ENCODE assay signal across 16 mouse cellular contexts in genomic region chr11:80147748-80148147, GRCm38 (mm10). TPM values are rescaled to one million over a fixed set of nuclear protein-coding genes. Genes with fewer than 3 reads are reported as not detected.
A peak's percentile ranks its signal among the peaks of the same experiment; 100 is the strongest.
DNase-seq lines count a peak whose midpoint lies in the region; ATAC-seq and TF ChIP-seq lines count a peak whose summit lies in the region.
"Had no signal": no experiment of that assay in that cellular context is flagged by ENCODE, and none has a peak within 500 bp of the region (broad histone marks: within the 10 kb centered on the region; RNA-seq: fewer than 3 reads in every experiment).

No protein-coding gene starts in this region.

- no peak overlapping the region for H3K4me3 ChIP-seq in kidney, postnatal 0 days (replicated peaks; ENCODE audit: low read depth, low read length)
- H3K4me3 ChIP-seq: embryonic facial prominence, embryonic 13.5 days; heart, embryonic 15.5 days; hindbrain, embryonic 15.5 days; midbrain, embryonic 15.5 days; neural tube, embryonic 13.5 days had no signal

- DNase-seq in CD4-positive, CD25-positive, alpha-beta regulatory T cell, adult 2 months (ENCODE audit: low read depth, low spot score): peak; percentile 18
- peak; percentile 23 for DNase-seq in kidney, postnatal 0 days (ENCODE audit: low spot score)
- no peak for DNase-seq in kidney, postnatal 36 days
- peak; percentile 41 for DNase-seq in thymus, postnatal 0 days (ENCODE audit: low spot score)
- no peak for DNase-seq in thymus, postnatal 10 days (ENCODE audit: low spot score in 2 of 2)
- no peak for DNase-seq in left cerebral cortex, postnatal 10 days (ENCODE audit: extremely low spot score in 1 of 2, low spot score in 2 of 2)
- no peak for DNase-seq in left cerebral cortex, adult 18-20 months (ENCODE audit: low spot score in 2 of 2)
- DNase-seq: adrenal gland, adult 2 months; cerebellum, postnatal 25 days; right cerebral cortex, adult 18-20 months had no signal

- intact Hi-C loops in left cerebral cortex, postnatal 10 days (cut with DNase I): no loop called here

- H3K27ac ChIP-seq in kidney, postnatal 0 days: no peak overlapping the region
- H3K27ac ChIP-seq: embryonic facial prominence, embryonic 13.5 days; heart, embryonic 15.5 days; hindbrain, embryonic 15.5 days; midbrain, embryonic 15.5 days; neural tube, embryonic 13.5 days had no signal

- no peaks in the 10 kb centered on the region for H3K36me3 ChIP-seq in kidney, postnatal 0 days (ENCODE audit: insufficient read depth, low read length)
- H3K36me3 ChIP-seq: embryonic facial prominence, embryonic 13.5 days; heart, embryonic 15.5 days; hindbrain, embryonic 15.5 days; midbrain, embryonic 15.5 days; neural tube, embryonic 13.5 days had no signal

- H3K27me3 ChIP-seq in kidney, postnatal 0 days (ENCODE audit: insufficient read depth, low read length): no peaks in the 10 kb centered on the region
- H3K27me3 ChIP-seq: hindbrain, embryonic 15.5 days had no signal

- no peak overlapping the region for H3K4me2 ChIP-seq in kidney, postnatal 0 days (ENCODE audit: low read length)
- H3K4me2 ChIP-seq: embryonic facial prominence, embryonic 13.5 days; heart, embryonic 15.5 days; hindbrain, embryonic 15.5 days; midbrain, embryonic 15.5 days; neural tube, embryonic 13.5 days had no signal

- no peak for ATAC-seq in CD4-positive, CD25-positive, alpha-beta regulatory T cell, adult 4 months
- no peak for ATAC-seq in kidney, postnatal 0 days (replicated peaks; ENCODE audit: low FRiP score, low read depth)
- ATAC-seq: midbrain, embryonic 15.5 days had no signal

- 68% methylated on average over 6 of the region's 6 CpGs for WGBS in kidney, postnatal 0 days

- no peak for TF ChIP-seq CTCF in kidney, postnatal 0 days (IDR thresholded peaks at IDR 0.05; ENCODE audit: low read depth)

- H3K4me1 ChIP-seq in kidney, postnatal 0 days (replicated peaks; ENCODE audit: insufficient read depth, low read length): peaks cover 5% of the 10 kb centered on the region; the same call in 1 of the 2 replicates

- no peak overlapping the region for H3K9ac ChIP-seq in kidney, postnatal 0 days (ENCODE audit: low read depth, low read length)
- H3K9ac ChIP-seq: embryonic facial prominence, embryonic 13.5 days; heart, embryonic 15.5 days; hindbrain, embryonic 15.5 days; midbrain, embryonic 15.5 days; neural tube, embryonic 13.5 days had no signal

- H3K9me3 ChIP-seq in kidney, postnatal 0 days (replicated peaks; ENCODE audit: low read length): no peaks in the 10 kb centered on the region
- H3K9me3 ChIP-seq: embryonic facial prominence, embryonic 13.5 days; heart, embryonic 15.5 days; hindbrain, embryonic 15.5 days; midbrain, embryonic 15.5 days; neural tube, embryonic 13.5 days had no signal

RNA-seq across cellular contexts. Expression of gene Tefm, which starts 5.8 kb away (rescaled TPM):
- polyA plus RNA-seq in CD4-positive, CD25-positive, alpha-beta regulatory T cell, adult 4 months (2017; shearing (Covaris generic)): 10 to 100 TPM; 26.0 to 35.7 TPM
- polyA plus RNA-seq in kidney, postnatal 0 days (2015; fragmentation: Nextera tagmentation; extraction: Ambion mirVana): 35.9 and 36.5 TPM in 2 replicates
- polyA plus RNA-seq in thymus, postnatal 0 days (2015; fragmentation: Nextera tagmentation; extraction: Ambion mirVana): 39.2 and 41.0 TPM in 2 replicates
- 10 to 100 TPM in 1 of 2 experiments, 1 to 10 TPM in 1; 9.6 to 11.5 TPM for total RNA-seq in left cerebral cortex, postnatal 10 days (2021)
- 1 to 10 TPM; 6.9 to 7.2 TPM for total RNA-seq in left cerebral cortex, adult 18-20 months (2021)

RNA-seq across cellular contexts. Expression of gene Adap2, which starts 6.2 kb away (rescaled TPM):
- under 1 TPM in 1 of 2 experiments, not detected in 1; 0.17 TPM for polyA plus RNA-seq in CD4-positive, CD25-positive, alpha-beta regulatory T cell, adult 4 months (2017; shearing (Covaris generic))
- 3.6 and 4.3 TPM in 2 replicates for polyA plus RNA-seq in kidney, postnatal 0 days (2015; fragmentation: Nextera tagmentation; extraction: Ambion mirVana)
- 3.2 and 4.1 TPM in 2 replicates for polyA plus RNA-seq in thymus, postnatal 0 days (2015; fragmentation: Nextera tagmentation; extraction: Ambion mirVana)
- total RNA-seq in left cerebral cortex, postnatal 10 days (2021): 1 to 10 TPM; 8.3 to 8.5 TPM
- total RNA-seq in left cerebral cortex, adult 18-20 months (2021): 1 to 10 TPM; 4.7 to 7.2 TPM

RNA-seq across cellular contexts. Expression of gene Rnf135, which starts 35.9 kb away (rescaled TPM):
- 10 to 100 TPM in 1 of 2 experiments, 1 to 10 TPM in 1; 8.4 to 11.3 TPM for polyA plus RNA-seq in CD4-positive, CD25-positive, alpha-beta regulatory T cell, adult 4 months (2017; shearing (Covaris generic))
- polyA plus RNA-seq in kidney, postnatal 0 days (2015; fragmentation: Nextera tagmentation; extraction: Ambion mirVana): 11.8 and 12.9 TPM in 2 replicates
- polyA plus RNA-seq in thymus, postnatal 0 days (2015; fragmentation: Nextera tagmentation; extraction: Ambion mirVana): 7.7 and 8.2 TPM in 2 replicates
- 1 to 10 TPM; 3.5 to 4.1 TPM for total RNA-seq in left cerebral cortex, postnatal 10 days (2021)
- 1 to 10 TPM; 3.9 to 4.1 TPM for total RNA-seq in left cerebral cortex, adult 18-20 months (2021)

RNA-seq across cellular contexts. Expression of gene Atad5, which starts 58.5 kb away (rescaled TPM):
- 1 to 10 TPM; 3.5 to 3.6 TPM for polyA plus RNA-seq in CD4-positive, CD25-positive, alpha-beta regulatory T cell, adult 4 months (2017; shearing (Covaris generic))
- 4.9 and 6.0 TPM in 2 replicates for polyA plus RNA-seq in kidney, postnatal 0 days (2015; fragmentation: Nextera tagmentation; extraction: Ambion mirVana)
- 14.9 and 15.7 TPM in 2 replicates for polyA plus RNA-seq in thymus, postnatal 0 days (2015; fragmentation: Nextera tagmentation; extraction: Ambion mirVana)
- 1 to 10 TPM; 4.2 to 4.6 TPM for total RNA-seq in left cerebral cortex, postnatal 10 days (2021)
- 1 to 10 TPM; 2.7 to 3.0 TPM for total RNA-seq in left cerebral cortex, adult 18-20 months (2021)

Comparison
In these comparisons a context has a peak if more than half of its experiments do, and no peak if none do; other contexts are left out.
1. DNase-seq: peak in CD4-positive, CD25-positive, alpha-beta regulatory T cell, adult 2 months (single experiment), kidney, postnatal 0 days (single experiment) and thymus, postnatal 0 days (single experiment); none in kidney, postnatal 36 days (0 of 2), thymus, postnatal 10 days (0 of 2), left cerebral cortex, postnatal 10 days (0 of 2) and left cerebral cortex, adult 18-20 months (0 of 2).